Mouse (Mus musculus): ENCODE data around the gene Smim24.

- TF ChIP-seq CTCF (IDR thresholded peaks at IDR 0.05; ENCODE audit: low read depth) (no peak), EP300 (IDR thresholded peaks at IDR 0.05; ENCODE audit: low read depth) (no peak)
These were observed 38.1 kb downstream of the Smim24 start for GRCm38 (mm10) chr10:81430831-81431525.

Data from heart, postnatal 0 days (tissue).